Mouse (Mus musculus) right cerebral cortex, postnatal 14 days (tissue): ENCODE measurements around the gene Cttn.
A peak's percentile ranks its signal among the peaks of the same experiment; 100 is the strongest.

Experiments used
- DNase-seq: peaks from one replicate; pipeline ENCODE4 v3.0.0; 2022

The Cttn gene

DNA sequence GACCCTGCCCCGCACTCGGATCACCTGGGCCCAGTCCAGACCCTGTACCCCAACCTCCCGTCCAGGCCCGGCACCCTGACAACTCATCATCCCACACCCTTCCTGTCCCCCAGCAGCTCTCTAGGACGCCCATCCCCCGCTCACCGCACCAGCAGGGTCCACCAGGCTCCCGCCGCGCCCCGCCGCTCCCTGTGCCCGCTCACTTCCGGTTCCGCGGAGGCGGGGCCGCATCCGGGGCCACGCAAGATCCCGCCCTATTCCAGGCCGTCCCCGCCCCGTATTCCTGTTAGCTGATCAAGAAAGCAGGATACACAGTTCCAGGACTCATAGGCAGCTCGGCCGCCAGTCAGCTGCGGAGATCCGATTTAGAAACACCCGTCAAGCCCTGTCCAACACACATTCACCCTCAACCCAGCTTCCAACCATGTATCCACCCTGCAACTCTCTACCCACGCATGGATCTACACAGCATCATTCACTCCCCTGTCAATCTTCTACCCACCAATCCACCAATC is at the start of gene Cttn:
Gene Cttn (minus strand): TSS at position 465 of the 515 bp plus-strand sequence.
- peak; percentile 89 for DNase-seq

DNA sequence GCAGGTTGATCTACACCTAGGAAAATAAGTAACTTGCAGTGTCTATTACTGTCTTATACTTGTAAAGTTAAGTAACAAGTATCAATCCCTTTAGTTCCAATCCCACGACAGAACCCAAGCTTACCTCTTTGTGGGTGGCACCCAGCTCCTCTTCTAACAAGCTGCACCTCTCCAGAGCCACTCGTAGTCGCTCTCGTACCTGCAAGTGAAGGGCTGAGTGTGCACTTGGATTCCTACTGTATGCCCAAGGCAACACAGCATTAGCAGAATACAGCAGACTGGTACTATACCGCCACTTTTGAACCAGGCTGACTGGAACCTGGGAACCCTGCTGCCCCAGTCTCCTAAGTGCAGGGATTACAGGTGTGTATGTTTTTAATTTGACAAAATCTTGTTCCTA is 49.0 kb upstream of the Cttn start:
- DNase-seq = no peak

DNA sequence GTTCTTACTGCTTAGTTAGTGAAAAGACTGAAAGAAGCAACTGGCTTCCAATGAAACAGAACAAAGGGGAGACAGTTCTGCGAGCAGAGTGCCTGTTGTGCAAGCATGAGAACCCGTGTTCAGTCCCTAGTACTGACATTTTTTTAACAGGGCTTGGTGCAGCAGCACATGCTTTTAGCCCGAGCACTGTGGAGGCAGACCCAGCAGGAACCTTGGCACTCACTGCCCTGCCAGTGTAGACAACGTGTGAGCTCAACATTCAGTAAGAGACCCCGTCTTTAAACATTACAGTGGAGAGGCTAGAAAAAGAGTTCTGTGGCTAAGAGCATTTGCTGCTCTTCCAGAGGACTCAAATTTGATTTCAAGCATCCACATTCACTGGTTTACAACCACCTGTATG is 45.9 kb upstream of the Cttn start:
- no peak for DNase-seq

DNA sequence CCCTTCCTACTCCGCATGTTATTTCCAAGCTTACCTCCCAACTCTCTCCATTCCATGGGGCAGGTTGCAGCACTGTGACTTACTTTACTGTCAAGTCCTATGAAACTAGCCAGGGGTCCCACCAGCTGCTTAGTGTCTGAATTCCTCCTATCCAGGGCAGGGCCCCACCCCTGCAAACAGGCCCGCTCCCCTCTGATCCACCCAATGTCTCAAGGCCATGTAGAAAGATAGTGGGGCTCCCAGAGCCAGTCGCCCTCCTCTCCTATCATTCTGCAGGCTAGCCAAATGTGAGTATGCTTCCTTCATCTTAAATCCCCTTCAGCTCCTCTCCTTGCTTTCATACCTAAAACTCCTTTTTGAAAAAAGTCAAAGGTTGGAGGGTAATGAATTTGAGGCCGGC is 38.3 kb upstream of the Cttn start:
- DNase-seq = no peak

DNA sequence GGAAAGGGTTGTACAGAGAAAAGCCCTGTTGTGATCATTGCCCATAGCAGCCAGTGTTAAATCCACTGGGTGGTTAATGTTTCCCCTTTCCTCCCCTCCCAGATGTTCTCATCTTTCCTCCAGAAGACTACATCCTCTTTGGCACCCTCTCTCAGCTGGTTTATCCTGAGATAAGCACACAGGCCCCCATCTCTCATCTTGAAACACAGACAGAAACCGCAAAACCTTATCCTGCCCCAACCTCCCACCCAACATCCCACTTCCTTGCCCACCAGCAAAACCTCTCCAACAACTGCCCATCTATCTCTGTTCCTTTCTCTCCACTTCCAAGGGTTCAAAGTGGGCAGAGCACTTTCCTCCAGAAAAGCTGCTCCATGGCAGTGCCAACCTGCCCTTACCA is 36.0 kb upstream of the Cttn start:
- no peak for DNase-seq

DNA sequence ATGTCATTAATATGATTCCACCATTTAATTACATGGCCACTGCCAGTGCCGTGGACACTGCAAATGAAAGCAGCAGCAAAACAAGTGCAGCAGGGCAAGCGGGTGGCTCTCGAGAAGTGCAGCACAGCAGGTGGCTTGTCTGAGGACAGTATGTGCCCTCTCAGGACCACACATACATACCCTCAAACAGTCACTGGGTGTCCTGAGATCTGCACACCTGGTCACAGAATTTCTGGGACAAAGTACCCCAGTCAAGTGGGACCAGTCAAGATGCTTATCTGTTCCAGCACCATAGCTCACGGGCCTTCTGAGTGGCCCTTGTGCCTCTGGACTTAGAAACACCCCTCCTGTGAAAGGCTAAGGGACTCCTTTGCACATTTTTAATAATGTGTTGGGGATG is 33.1 kb upstream of the Cttn start:
- DNase-seq = no peak

DNA sequence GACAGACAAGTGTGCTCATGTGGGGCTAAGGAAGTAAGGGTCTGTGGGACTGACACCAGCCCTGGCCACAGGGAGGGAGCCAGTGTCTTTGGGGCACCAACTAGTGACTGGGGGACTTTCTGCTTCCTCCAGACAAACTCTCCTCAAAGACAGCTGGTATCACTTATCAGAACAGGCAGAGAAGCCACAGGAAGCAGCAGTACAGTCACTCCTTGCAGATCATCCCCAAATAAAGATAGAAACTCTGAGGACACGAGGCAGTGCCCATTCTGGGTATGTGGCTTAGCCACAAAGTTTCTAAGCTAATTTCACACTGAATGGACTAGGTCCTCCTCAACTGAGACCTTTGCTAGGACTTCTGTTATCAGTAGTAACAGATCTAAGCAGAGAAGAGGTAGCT is 22.1 kb upstream of the Cttn start:
- DNase-seq = no peak

DNA sequence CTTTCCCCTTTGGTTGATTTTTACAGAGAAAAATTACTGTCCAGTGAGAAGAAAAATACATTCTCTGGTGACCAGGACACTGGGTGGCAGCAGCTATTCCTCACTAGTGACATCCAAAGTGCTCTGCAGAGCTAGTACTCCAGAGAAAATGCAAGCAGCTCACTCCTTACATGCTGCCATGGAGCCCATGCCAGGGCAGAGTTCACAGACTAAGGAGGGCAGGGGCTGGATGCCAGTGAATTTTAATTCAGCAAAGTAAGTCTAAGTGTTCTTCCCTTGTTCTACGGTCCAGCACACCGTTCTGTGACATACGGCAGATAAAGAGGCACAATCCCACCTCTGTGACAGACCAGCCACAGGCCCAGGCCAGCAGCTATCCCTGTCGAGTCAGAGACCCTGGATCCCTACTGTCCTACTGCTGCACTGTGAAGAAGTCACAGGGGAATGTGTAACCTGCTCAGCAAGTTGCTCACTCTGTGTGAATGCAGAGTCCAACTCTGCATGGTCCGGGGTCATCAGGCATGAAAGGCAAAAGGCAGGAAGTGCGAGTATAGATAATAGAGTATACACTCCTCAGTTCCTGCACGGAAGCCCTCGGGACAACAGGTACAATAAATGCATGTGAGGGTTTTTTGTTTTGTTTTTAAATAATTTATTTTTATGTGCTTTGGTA is 19.5 kb upstream of the Cttn start:
- DNase-seq = no peak

DNA sequence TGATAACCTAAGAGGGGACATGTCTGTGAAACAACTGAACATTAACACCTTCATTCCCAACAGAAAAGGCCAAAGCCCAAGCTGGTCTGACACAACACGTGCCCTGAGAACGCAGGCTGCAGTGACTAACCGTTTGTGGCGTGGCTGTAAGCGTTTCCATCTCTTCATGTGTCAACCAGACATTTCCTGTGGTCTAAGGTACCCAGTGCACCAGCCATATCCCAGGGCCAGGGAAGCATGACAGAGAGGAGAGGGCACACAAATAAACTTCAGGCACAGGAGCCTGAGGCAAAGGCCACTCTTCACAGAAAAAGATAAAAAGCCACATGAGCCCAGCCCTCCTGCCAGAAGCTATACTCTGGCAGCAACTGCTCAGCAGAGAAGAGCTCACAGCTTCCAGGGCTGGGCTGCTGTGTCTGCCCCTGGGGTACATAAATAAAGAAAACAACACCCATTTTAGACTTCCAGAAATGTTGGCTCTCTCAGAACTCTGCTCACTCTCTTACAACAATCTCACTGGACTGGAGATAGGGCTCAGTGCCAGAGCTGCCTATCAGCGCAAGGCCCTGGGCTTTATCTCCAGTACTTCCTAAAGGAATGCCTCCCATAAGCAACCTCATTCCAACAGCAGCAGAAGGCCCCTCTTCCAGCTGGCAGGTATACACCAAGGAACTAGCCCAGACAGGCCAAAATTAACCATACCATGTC is 18.4 kb upstream of the Cttn start:
- no peak for DNase-seq

DNA sequence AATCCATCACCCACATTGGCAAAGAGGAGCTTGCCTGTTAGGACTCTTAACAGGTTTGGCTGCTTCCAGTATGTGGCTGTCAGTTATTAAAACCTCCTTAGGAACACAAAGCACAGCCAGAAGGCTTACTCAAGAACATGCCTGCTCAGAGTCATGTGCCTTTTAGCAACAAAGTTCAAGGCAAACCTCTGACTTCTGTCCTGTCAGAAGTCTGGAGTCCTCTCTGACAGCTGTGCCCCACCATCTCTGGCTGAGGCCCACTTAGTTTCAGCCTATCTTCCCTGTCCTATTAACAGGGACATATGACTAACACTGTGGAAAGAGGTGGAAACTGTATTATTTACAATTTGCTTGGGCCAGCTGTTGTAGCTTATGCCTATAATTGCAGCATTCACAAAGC is 9.5 kb upstream of the Cttn start:
- no peak for DNase-seq

DNA sequence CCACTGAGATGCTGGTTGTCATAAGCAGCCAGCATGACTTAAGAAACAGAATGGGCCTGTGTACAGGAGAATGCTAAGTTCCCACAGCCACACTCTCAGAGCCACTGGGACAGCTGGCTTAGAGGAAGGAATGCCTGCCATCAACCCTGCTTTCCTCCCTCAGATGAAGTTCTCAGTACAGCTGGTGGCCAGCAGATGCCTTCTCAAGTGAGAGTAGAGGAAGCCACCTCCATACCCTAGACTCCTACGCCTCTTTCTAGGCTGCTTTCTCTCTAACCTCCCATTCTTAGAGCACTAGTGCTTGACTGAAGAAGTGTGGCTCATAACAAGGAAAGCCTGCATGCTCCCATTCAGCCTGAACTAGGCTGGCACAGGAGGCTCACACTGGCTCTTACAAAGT is 8.8 kb upstream of the Cttn start:
- no peak for DNase-seq

DNA sequence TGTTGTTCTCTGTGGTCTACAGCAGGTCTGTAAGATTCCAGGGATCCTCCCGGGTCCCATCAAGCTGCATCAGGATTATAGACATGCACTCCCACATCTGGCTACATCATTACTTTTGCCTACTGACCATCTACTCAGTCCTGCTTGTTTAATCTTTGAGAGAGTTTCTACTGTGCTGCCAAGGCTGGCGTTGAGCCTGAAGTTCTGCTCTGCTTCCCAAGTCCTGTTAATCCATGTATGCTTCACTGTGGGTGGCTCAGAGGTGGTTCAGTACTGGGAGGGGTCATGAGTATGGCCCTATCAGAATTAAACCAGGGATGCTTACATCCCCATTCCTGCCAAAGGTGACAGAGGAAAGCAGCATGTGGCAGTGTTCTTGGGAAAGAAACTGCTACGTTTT is 4.9 kb upstream of the Cttn start:
- DNase-seq = no peak

DNA sequence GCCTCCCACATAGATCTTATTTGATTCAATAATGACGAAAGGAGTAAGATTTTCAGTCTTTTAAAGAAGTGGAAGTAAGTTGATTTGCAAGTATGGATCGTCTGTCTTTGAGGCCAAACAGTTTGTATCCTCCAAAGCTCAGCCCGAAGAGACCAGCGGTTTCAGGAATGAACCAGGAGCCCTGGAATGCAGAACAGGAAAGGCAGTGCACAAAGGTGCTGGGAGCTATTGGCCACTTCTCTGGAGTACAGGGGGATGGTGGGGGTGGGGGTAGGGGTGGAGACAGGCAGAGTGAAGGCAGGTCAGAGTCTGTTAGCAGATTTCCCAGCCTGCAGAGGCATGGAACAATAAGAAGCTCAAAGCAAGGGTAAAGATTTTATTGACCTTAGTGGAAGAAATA is 2.7 kb upstream of the Cttn start:
- DNase-seq = no peak

DNA sequence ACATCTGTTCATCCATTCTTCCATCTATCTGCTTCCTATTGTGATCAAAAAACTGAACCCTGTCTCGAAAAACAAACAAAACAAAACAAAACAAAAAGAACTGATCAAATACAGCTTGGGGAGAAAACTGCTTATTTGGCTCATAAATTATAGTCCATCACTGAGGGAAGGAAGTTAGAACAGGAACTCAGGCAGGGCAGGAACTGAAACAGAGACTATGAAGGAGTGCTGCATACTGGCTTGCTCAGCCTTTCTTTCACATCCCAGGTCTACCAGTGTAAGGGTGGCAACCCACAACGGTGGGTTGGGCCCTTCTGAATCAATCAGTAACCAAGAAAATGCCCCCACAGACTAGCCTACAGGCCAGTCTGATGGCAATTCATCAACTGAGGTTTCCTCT is 294 bp upstream of the Cttn start:
- no peak for DNase-seq

DNA sequence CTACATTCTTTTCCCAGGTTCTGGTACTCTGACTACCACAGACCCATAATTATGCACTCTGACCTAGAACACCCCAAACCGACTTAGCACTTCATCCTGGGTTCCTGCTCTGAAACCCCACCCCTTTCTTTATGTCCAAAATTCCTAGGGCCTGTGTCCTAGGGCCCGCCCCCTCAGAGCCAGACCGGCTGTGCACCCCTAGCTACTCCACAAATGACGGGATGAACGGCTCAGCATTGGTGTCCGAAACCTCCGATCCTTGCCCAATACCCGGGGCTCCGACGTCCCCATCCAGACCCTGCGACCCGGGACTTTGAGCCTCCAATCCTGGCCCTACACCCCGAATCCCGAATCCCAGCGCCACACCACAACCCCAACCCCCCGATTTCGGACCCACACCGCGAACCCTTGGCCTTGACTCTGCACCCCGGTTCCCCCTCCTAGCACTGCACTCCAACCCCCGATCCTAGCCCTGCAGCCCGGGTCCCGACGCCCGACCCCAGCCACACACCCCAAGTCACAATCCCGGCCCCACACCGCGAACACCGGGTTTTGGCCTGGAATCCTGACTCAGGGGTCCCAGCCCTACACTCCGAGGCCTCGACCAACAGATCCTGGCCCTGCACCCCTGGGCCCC is 783 bp downstream of the Cttn start:
- DNase-seq = no peak

DNA sequence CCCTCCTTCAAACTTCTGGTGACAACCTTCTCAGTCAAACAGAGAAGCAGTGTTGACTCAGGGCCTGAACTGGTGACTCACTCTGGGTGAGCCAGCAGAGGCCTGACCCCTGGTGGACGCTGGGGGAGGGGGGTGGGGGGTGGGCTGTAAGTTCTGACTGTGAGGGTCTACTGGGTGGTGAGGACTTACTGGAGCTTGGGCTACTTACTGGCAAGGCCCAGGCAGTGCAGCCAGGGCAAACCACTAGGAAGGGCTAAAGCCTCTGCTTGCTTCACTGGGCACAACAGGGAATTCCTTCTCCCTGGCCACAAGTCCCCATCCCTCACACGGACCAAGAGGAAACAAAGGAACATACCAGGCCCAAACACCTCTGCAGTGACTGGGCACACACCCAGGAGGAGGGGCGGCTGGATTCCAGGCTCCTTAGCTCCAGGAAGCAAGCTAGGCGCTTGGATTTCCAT is 1.6 kb downstream of the Cttn start:
- no peak for DNase-seq

DNA sequence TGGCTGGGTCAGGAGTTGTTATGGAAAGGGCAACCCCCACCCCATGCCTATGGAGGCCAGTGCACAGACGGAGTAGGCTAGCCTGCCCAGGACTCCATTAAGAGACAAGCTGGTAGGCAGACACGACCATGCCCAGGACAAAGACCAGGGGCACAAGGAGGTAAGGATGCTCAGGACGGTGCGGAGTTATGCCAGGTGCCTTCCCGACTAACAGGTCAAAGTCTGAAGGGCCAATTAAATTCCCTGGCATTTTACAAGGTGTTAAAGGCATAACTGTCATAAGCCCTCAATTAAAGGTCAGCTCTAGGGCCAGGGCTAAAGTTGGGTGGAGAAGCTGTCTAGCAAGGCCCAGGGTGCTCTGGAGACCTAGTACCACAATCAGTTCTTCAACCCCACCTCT is 2.1 kb downstream of the Cttn start:
- DNase-seq = no peak

DNA sequence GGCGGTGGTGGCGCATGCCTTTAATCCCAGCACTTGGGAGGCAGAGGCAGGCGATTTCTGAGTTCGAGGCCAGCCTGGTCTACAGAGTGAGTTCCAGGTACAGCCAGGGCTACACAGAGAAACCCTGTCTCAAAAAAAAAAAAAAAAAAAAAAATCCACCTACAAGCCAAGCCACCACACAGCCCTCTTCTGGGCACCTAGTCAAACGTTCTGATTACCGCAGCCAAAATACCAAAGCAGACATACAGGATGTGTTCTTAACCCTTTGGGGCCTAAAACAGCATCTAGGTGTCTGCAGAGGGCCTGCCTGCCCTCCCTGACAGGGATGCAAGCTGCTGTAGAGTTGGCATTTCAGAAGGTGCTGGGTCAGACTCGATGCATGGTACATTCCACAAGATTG is 8.2 kb downstream of the Cttn start:
- no peak for DNase-seq

DNA sequence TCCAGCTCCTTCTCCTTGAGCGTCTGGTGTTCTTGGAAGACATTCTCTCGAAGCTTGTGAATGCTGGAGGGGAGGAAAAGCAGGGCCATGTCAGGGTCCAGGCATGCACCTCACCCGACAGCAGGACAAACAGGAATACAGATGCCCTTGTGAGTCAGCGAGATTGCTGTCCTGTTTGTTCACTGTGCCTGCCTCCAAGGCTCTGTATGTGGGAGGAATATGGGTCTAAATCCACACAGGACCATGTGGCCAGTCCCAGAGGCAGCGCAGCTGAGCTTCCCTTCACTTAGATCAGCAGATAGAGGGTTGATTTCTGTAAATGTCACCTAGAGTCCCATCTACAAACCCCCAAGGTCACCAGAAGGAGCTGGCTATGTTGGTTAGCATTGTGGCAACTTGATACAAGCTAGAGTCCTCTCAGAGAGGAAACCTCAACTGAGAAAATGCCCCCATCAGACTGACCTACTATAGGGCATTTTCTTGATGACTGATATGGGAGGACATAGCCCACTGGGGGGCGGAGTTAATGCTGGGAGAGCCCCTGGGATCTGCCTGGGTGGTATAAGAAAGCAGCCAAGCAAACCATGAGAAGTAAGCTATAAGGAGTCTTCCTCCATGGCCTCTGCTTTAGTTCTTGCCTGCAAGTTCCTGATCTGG is 9.4 kb downstream of the Cttn start:
- no peak for DNase-seq

DNA sequence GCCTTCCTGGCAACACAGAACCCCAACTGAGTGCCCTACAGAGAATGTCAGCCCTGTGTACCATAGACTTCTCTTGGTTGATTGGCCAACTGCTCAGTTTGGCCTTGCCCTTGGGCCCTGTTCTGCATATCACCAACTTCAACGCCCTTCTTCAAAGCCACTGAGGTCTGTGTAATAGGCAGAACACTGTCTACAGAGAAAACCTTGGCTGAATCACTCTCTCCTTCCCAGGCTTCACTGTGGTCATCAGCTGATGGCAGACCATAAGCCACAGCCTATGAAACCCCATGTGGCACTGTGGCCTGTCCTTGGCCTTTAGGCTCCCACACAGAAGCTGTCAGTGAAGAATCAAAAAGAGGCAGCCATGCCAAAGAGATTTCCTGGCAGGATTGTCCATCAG is 11.9 kb downstream of the Cttn start:
- no peak for DNase-seq

DNA sequence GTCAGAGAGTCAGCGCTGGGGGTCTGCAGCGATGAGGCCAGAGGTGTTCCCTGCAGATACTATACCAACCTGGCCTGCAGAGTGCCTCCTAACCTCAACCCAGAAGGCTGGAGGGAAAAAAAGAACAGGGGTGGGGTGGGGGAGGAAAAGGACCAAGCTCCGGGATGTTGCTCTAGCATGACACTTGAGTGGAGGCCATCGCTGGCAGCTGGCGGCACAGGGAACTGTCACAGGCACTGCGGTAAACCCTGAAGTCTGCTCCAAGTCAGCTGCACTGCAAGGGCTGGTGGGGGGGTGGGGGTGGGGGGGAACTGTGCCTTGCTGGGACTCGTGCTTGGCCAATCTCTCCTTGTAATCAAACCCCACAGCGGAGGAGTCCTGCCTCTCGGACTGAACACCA is 20.1 kb downstream of the Cttn start:
- DNase-seq = no peak

DNA sequence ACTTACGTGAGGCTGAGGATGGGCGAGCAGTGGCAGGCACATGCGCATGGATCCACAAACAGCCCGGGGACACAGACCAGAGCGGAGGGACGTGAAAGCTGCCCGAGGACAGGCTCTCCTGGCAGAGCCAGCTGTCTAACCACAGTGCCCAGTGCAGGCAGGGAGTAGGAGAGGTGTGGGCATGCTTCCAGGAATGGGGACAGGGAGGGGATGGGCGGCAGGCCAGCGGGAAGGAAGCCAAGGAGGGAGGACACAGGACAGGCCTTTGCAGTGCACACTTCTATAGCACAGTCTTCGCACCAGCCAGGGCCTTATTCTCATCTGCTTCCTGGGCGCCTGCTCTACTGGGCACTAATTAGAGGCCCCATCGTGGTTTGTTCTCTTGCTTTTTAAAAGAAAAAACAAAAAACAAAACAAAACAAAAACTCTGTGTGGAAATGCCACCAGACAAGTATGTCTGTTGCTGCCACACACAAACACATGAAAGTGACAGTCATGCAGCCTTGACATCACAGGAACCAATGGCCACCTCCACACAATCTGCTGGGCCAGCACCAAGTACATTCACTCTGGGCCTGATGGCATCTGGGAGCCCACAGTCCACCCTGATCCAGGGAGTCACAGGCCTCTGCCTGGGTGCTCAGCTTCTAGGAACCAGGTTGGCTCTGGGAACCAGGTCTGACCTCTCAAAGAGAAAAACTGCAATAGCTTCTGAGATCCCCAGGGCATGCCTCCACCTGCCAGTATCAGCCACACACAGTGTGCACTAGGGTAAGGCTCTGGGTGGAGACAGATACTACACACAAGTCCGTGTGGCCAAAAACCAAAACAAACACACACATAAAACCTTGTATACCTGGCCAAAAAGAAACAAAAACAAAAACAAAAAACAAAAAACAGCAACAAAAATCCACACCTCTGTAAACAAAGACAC is 20.9 kb downstream of the Cttn start:
- DNase-seq = peak; percentile 77

DNA sequence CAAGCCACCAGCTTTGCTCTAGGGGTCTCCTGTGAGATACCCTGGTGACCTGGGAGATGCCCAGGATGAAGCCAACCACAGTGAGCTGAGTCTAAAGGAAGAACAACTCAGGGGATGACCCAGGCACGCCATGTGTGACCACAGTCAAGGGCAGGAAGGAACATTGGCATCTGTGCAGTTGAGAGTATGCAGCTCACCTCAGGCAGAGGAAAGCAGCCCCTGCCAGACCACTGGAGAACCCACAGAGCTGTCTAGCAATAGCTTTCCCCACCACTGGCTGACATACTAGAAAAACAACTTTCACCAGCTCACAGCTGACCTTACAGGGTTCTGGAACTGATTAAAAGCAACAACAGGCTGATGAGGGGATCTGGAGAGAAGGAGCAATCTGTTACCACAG is 22.6 kb downstream of the Cttn start:
- DNase-seq = no peak
